8 mouse cellular contexts compared by ENCODE assay signal in genomic region chr4:124880599-124880998, GRCm38 (mm10). TPM values are rescaled to one million over a fixed set of nuclear protein-coding genes. Genes with fewer than 3 reads are reported as not detected.
DNase-seq lines count a peak whose midpoint lies in the region; ATAC-seq lines count a peak whose summit lies in the region.

TSS of gene Epha10 (plus strand) at chr4:124880899.

- H3K4me1 ChIP-seq in kidney, embryonic 15.5 days: peaks cover 20% of the 10 kb centered on the region
- H3K4me1 ChIP-seq in embryonic facial prominence, embryonic 13.5 days: peaks cover 17% of the 10 kb centered on the region
- peaks cover 5% of the 10 kb centered on the region; the same call in 1 of the 2 replicates for H3K4me1 ChIP-seq in intestine, embryonic 16.5 days (ENCODE audit: control insufficient read depth, insufficient read depth, low read length)
- H3K4me1 ChIP-seq in midbrain, embryonic 13.5 days (replicated peaks): peaks cover 39% of the 10 kb centered on the region

- H3K4me3 ChIP-seq in kidney, embryonic 15.5 days (replicated peaks): peak within 1 kb of the TSS; percentile 40
- H3K4me3 ChIP-seq in embryonic facial prominence, embryonic 13.5 days: peak within 1 kb of the TSS; percentile 36
- H3K4me3 ChIP-seq in intestine, embryonic 16.5 days (ENCODE audit: low read length): peak within 1 kb of the TSS; percentile 39
- peak within 1 kb of the TSS; percentile 54 for H3K4me3 ChIP-seq in midbrain, embryonic 13.5 days (replicated peaks)

- 3% methylated on average over 11 of the region's 11 CpGs for WGBS in kidney, embryonic 15.5 days
- 6% methylated on average over 11 of the region's 11 CpGs for WGBS in embryonic facial prominence, embryonic 13.5 days
- WGBS in intestine, embryonic 16.5 days: 8% methylated on average over 11 of the region's 11 CpGs
- 6% methylated on average over 11 of the region's 11 CpGs for WGBS in midbrain, embryonic 13.5 days

- no peak within 1 kb of the TSS for H3K9ac ChIP-seq in kidney, embryonic 15.5 days
- no peak within 1 kb of the TSS for H3K9ac ChIP-seq in embryonic facial prominence, embryonic 13.5 days
- H3K9ac ChIP-seq in intestine, embryonic 16.5 days (ENCODE audit: low read depth, low read length): no peak within 1 kb of the TSS
- H3K9ac ChIP-seq in midbrain, embryonic 13.5 days (replicated peaks): peak within 1 kb of the TSS; percentile 64

- H3K27ac ChIP-seq in kidney, embryonic 15.5 days: no peak within 1 kb of the TSS
- H3K27ac ChIP-seq in embryonic facial prominence, embryonic 13.5 days: no peak within 1 kb of the TSS
- no peak within 1 kb of the TSS for H3K27ac ChIP-seq in intestine, embryonic 16.5 days (ENCODE audit: low read length)
- H3K27ac ChIP-seq in midbrain, embryonic 13.5 days: peak within 1 kb of the TSS; percentile 73

- peak within 1 kb of the TSS; percentile 70 for H3K4me2 ChIP-seq in kidney, embryonic 15.5 days
- H3K4me2 ChIP-seq in embryonic facial prominence, embryonic 13.5 days: peak within 1 kb of the TSS; percentile 71
- H3K4me2 ChIP-seq in intestine, embryonic 16.5 days (ENCODE audit: low read depth, low read length): peak within 1 kb of the TSS; percentile 50
- H3K4me2 ChIP-seq in midbrain, embryonic 13.5 days (replicated peaks): peak within 1 kb of the TSS; percentile 74

- ATAC-seq in kidney, embryonic 15.5 days (replicated peaks; ENCODE audit: low FRiP score): no peak
- ATAC-seq in embryonic facial prominence, embryonic 13.5 days (ENCODE audit: insufficient number of reproducible peaks, insufficient read depth, low FRiP score, low TSS enrichment, low read depth): no peak
- no peak for ATAC-seq in intestine, embryonic 16.5 days
- no peak for ATAC-seq in midbrain, embryonic 13.5 days

- peaks cover 68% of the 10 kb centered on the region for H3K27me3 ChIP-seq in kidney, embryonic 15.5 days
- H3K27me3 ChIP-seq in embryonic facial prominence, embryonic 13.5 days: peaks cover 70% of the 10 kb centered on the region
- peaks cover 37% of the 10 kb centered on the region for H3K27me3 ChIP-seq in intestine, embryonic 16.5 days (replicated peaks; ENCODE audit: control insufficient read depth, insufficient read depth, low read length)
- H3K27me3 ChIP-seq in midbrain, embryonic 13.5 days: peaks cover 40% of the 10 kb centered on the region

- no peak for DNase-seq in kidney, adult 8-10 months
- no peak for DNase-seq in right cerebral cortex, postnatal 14 days
- DNase-seq in ovary, postnatal 14 days (ENCODE audit: low spot score): no peak
- no peak for DNase-seq in cerebellum, postnatal 25 days

- no peaks in the 10 kb centered on the region for H3K9me3 ChIP-seq in kidney, embryonic 15.5 days (replicated peaks)
- H3K9me3 ChIP-seq in embryonic facial prominence, embryonic 13.5 days: no peaks in the 10 kb centered on the region
- H3K9me3 ChIP-seq in intestine, embryonic 16.5 days (ENCODE audit: control insufficient read depth, low read length): no peaks in the 10 kb centered on the region
- H3K9me3 ChIP-seq in midbrain, embryonic 13.5 days: peaks cover 6% of the 10 kb centered on the region; the same call in 1 of the 2 replicates

- H3K36me3 ChIP-seq in kidney, embryonic 15.5 days: no peaks in the 10 kb centered on the region
- no peaks in the 10 kb centered on the region for H3K36me3 ChIP-seq in embryonic facial prominence, embryonic 13.5 days
- no peaks in the 10 kb centered on the region for H3K36me3 ChIP-seq in intestine, embryonic 16.5 days (ENCODE audit: control insufficient read depth, insufficient read depth, low read length)
- no peaks in the 10 kb centered on the region for H3K36me3 ChIP-seq in midbrain, embryonic 13.5 days

RNA-seq across cellular contexts. Expression of gene Epha10, which starts in this region (rescaled TPM):
- 0.10 and 0.21 TPM in 2 replicates for polyA plus RNA-seq in kidney, embryonic 15.5 days (2015; fragmentation: Nextera tagmentation; extraction: Ambion mirVana)
- polyA plus RNA-seq in embryonic facial prominence, embryonic 13.5 days (2015; fragmentation: Nextera tagmentation; extraction: Ambion mirVana): 0.08 and 0.11 TPM in 2 replicates
- 0.07 and 0.15 TPM in 2 replicates for polyA plus RNA-seq in intestine, embryonic 16.5 days (2015; fragmentation: Nextera tagmentation; extraction: Ambion mirVana)
- polyA plus RNA-seq in midbrain, embryonic 13.5 days (2015; fragmentation: Nextera tagmentation; extraction: Ambion mirVana): 10.0 and 13.4 TPM in 2 replicates
